Mouse (Mus musculus): Measurements from ENCODE around the gene Immp2l.

DNA sequence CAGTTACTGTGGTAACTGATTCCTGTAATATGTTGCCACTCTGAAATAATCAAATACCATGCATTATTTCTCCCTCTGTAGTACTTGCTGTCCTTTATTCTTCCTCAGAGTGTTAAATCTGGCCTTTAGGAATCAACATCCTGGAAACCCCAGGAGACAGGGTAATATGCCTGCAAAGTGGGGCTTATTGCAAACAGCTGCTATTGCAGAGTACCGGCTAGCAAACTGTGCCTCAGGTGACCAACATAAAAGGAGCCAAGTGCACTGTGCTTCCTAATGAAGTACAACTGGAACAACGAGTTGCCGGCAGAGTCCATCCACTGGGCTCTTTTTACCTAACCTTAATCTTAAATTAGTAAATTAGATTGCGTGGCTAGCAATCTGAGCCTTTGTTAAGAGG is 200.6 kb downstream of the Immp2l start:
- TF ChIP-seq ZNF384 (IDR thresholded peaks at IDR 0.05; ENCODE audit: low read depth, low read length) = no peak
- no peak for TF ChIP-seq CHD2 (IDR thresholded peaks at IDR 0.05; ENCODE audit: low read depth, low read length)
- TF ChIP-seq MAFK (IDR thresholded peaks at IDR 0.05; ENCODE audit: insufficient read depth, low read depth, low read length) = no peak
- no peak for TF ChIP-seq HCFC1 (IDR thresholded peaks at IDR 0.05; ENCODE audit: borderline replicate concordance, insufficient read depth, low read length)
- TF ChIP-seq ZC3H11A (IDR thresholded peaks at IDR 0.05; ENCODE audit: borderline replicate concordance, low read depth, low read length) = no peak

Data from ES-E14 (cell line).